Mouse (Mus musculus): Measurements from ENCODE around the gene Apol10b.
"Not testable (repeated sequence)": the region's sequence is repeated elsewhere in the genome, so short reads cannot be mapped to it uniquely, and the experiment has no call there.

Gene Apol10b

GRCm38 (mm10) chr15:77595961-77596360 lies at the start of gene Apol10b:
Gene Apol10b, minus strand, starts transcription at chr15:77596125.
- DNase-seq (ENCODE audit: low read depth, low spot score) = no peak

- DNase-seq (ENCODE audit: low read depth, low spot score) = not testable (repeated sequence)
Observed at GRCm38 (mm10) chr15:77643176-77643575, 47.3 kb upstream of the Apol10b start, which contains the start of gene Apol11b. Gene Apol11b, minus strand, starts transcription at chr15:77643286.

GRCm38 (mm10) chr15:77629822-77630221 lies 33.9 kb upstream of the Apol10b start:
- DNase-seq (ENCODE audit: low read depth, low spot score) = not testable (repeated sequence)

- peak; percentile 12 for DNase-seq (ENCODE audit: low read depth, low spot score)
Observed at GRCm38 (mm10) chr15:77628647-77629046, 32.7 kb upstream of the Apol10b start.

- DNase-seq (ENCODE audit: low read depth, low spot score) = not testable (repeated sequence)
Observed at GRCm38 (mm10) chr15:77626471-77626870, 30.5 kb upstream of the Apol10b start.

GRCm38 (mm10) chr15:77624710-77625109 lies 28.8 kb upstream of the Apol10b start:
- DNase-seq (ENCODE audit: low read depth, low spot score) = no peak

- no peak for DNase-seq (ENCODE audit: low read depth, low spot score)
Observed at GRCm38 (mm10) chr15:77606069-77606468, 10.1 kb upstream of the Apol10b start.

- DNase-seq (ENCODE audit: low read depth, low spot score) = no peak
Observed at GRCm38 (mm10) chr15:77598958-77599357, 3.0 kb upstream of the Apol10b start, which contains the start of gene Gm36245. Gene Gm36245, plus strand, starts transcription at chr15:77599258.

GRCm38 (mm10) chr15:77598429-77598828 lies 2.5 kb upstream of the Apol10b start:
- DNase-seq (ENCODE audit: low read depth, low spot score) = no peak

- DNase-seq (ENCODE audit: low read depth, low spot score) = no peak
Observed at GRCm38 (mm10) chr15:77593557-77593956, 2.4 kb downstream of the Apol10b start.

- DNase-seq (ENCODE audit: low read depth, low spot score) = peak; percentile 55
Observed at GRCm38 (mm10) chr15:77590881-77591280, 5.0 kb downstream of the Apol10b start.

- no peak for DNase-seq (ENCODE audit: low read depth, low spot score)
Observed at GRCm38 (mm10) chr15:77588981-77589380, 6.9 kb downstream of the Apol10b start.

GRCm38 (mm10) chr15:77587026-77587425 lies 8.9 kb downstream of the Apol10b start:
- no peak for DNase-seq (ENCODE audit: low read depth, low spot score)

GRCm38 (mm10) chr15:77581681-77582080 lies 14.2 kb downstream of the Apol10b start:
- DNase-seq (ENCODE audit: low read depth, low spot score) = no peak

- no peak for DNase-seq (ENCODE audit: low read depth, low spot score)
Observed at GRCm38 (mm10) chr15:77579311-77579710, 16.6 kb downstream of the Apol10b start.

GRCm38 (mm10) chr15:77578801-77579200 lies 17.1 kb downstream of the Apol10b start:
- DNase-seq (ENCODE audit: low read depth, low spot score) = no peak

GRCm38 (mm10) chr15:77563219-77563618 lies 32.7 kb downstream of the Apol10b start:
- DNase-seq (ENCODE audit: low read depth, low spot score) = no peak

- no peak for DNase-seq (ENCODE audit: low read depth, low spot score)
Observed at GRCm38 (mm10) chr15:77561792-77562191, 34.1 kb downstream of the Apol10b start, which contains the start of gene 1700025B11Rik. Gene 1700025B11Rik, minus strand, starts transcription at chr15:77561892.

GRCm38 (mm10) chr15:77539221-77539620 lies 56.7 kb downstream of the Apol10b start:
- DNase-seq (ENCODE audit: low read depth, low spot score) = not testable (repeated sequence)
